Mouse (Mus musculus) lung, embryonic 16.5 days (tissue): ENCODE results near the gene Pak3. TPM values are rescaled to one million over a fixed set of nuclear protein-coding genes. Genes with fewer than 3 reads are reported as not detected.
"Not testable (repeated sequence)": the region's sequence is repeated elsewhere in the genome, so short reads cannot be mapped to it uniquely, and the experiment has no call there.

Source experiments
- ATAC-seq: fragments of 200-750 bp; cut with Nextera tagmentation; 2 replicates; pipeline ENCODE4 v1.8.0; 2017; ENCODE audit warnings: low read depth, mild to moderate bottlenecking, moderate library complexity
- H3K27ac ChIP-seq: fragments of 300-500 bp; sonication (generic); 2 replicates; pipeline ENCODE4 v1.5.1; 2014; ENCODE audit warnings: mild to moderate bottlenecking, control low read depth, low read length
- H3K27me3 ChIP-seq: fragments of 300-500 bp; sonication (generic); 2 replicates; pipeline ENCODE4 v1.6.1; 2014; ENCODE audit warnings: low read depth, low read length, mixed read lengths; ENCODE audit not compliant: control insufficient read depth, insufficient read depth
- H3K36me3 ChIP-seq: fragments of 300-500 bp; sonication (generic); 2 replicates; pipeline ENCODE4 v1.6.1; 2014; ENCODE audit warnings: low read length; ENCODE audit not compliant: control insufficient read depth, insufficient read depth
- H3K4me1 ChIP-seq: fragments of 300-500 bp; sonication (generic); replicated peaks from 2 replicates; pipeline ENCODE4 v1.6.1; 2014; ENCODE audit warnings: low read length, mixed read lengths; ENCODE audit not compliant: control insufficient read depth, insufficient read depth
- H3K4me2 ChIP-seq: fragments of 300-500 bp; sonication (generic); 2 replicates; pipeline ENCODE4 v1.6.1; 2014; ENCODE audit warnings: low read depth, low read length, control low read depth
- H3K4me3 ChIP-seq: fragments of 300-500 bp; sonication (generic); 2 replicates; pipeline ENCODE4 v1.5.1; 2014; ENCODE audit warnings: mild to moderate bottlenecking, low read length, control low read depth
- H3K9ac ChIP-seq: fragments of 300-500 bp; sonication (generic); 2 replicates; pipeline ENCODE4 v1.6.1; 2014; ENCODE audit warnings: low read length, control low read depth
- H3K9me3 ChIP-seq: fragments of 300-500 bp; sonication (generic); 2 replicates; pipeline ENCODE4 v1.6.1; 2016; ENCODE audit warnings: low read length; ENCODE audit not compliant: control insufficient read depth
- WGBS: fragments of 180-500 bp; shearing (Covaris S2); extraction: QIAGEN DNeasy Blood & Tissue Kit; methylation state at CpG from one replicate; pipeline ENCODE4 v1.1.7; 2014; 5-methylcytosine and 5-hydroxymethylcytosine counted together
- polyA plus RNA-seq: library from polyadenylated mRNA; unstranded; fragments of >200 nt; fragmentation: Nextera tagmentation; extraction: Ambion mirVana; gene quantifications from 2 replicates; pipeline ENCODE4 v1.2.1, GENCODE M21; 2015

Pak3 gene
- polyA plus RNA-seq: 7.1 and 8.3 TPM in 2 replicates

GRCm38 (mm10) chrX:143518168-143518901 is at the start of gene Pak3:
Pak3 (plus strand) TSS chrX:143518591.
- WGBS: 12% methylated on average over 23 of the region's 23 CpGs
- Histone ChIP-seq H3K27ac (no peak within 1 kb of the TSS), H3K9me3 (no peaks in the 10 kb centered on the region), H3K36me3 (no peaks in the 10 kb centered on the region), H3K4me2 (peak within 1 kb of the TSS; percentile 58), H3K27me3 (peaks cover 5% of the 10 kb centered on the region), H3K9ac (peak within 1 kb of the TSS; percentile 24; the same call in 1 of the 2 replicates), H3K4me3 (peak within 1 kb of the TSS; percentile 33), H3K4me1 (no peaks in the 10 kb centered on the region)
- ATAC-seq: no peak

GRCm38 (mm10) chrX:143482866-143483265 is 35.5 kb upstream of the Pak3 start:
- Histone ChIP-seq H3K27ac (no peak overlapping the region), H3K4me2 (no peak overlapping the region), H3K9me3 (no peaks in the 10 kb centered on the region), H3K36me3 (no peaks in the 10 kb centered on the region), H3K4me3 (no peak overlapping the region), H3K4me1 (no peaks in the 10 kb centered on the region), H3K27me3 (no peaks in the 10 kb centered on the region), H3K9ac (no peak overlapping the region)
- WGBS: 69% methylated on average over 3 of the region's 3 CpGs
- peak; percentile 100 for ATAC-seq

- H3K36me3 ChIP-seq: no peaks in the 10 kb centered on the region
Observed at GRCm38 (mm10) chrX:143501053-143501695, 17.2 kb upstream of the Pak3 start.

GRCm38 (mm10) chrX:143501776-143502365 is 16.5 kb upstream of the Pak3 start:
- Histone ChIP-seq H3K9me3 (no peaks in the 10 kb centered on the region), H3K36me3 (no peaks in the 10 kb centered on the region), H3K4me3 (no peak overlapping the region), H3K9ac (no peak overlapping the region), H3K4me2 (no peak overlapping the region), H3K4me1 (no peaks in the 10 kb centered on the region), H3K27ac (0 out of 2 replicates have a peak overlapping the region, but pooled peaks have one; percentile 6), H3K27me3 (no peaks in the 10 kb centered on the region; the same call in 1 of the 2 replicates)
- no peak for ATAC-seq
- WGBS: 61% methylated on average over 5 of the region's 5 CpGs

More at GRCm38 (mm10) chrX:143501053-143501695, 17.2 kb upstream of the Pak3 start:
- Histone ChIP-seq H3K9me3 (no peaks in the 10 kb centered on the region), H3K27me3 (no peaks in the 10 kb centered on the region; the same call in 1 of the 2 replicates), H3K4me2 (no peak overlapping the region), H3K4me1 (no peaks in the 10 kb centered on the region), H3K4me3 (no peak overlapping the region), H3K9ac (no peak overlapping the region), H3K27ac (no peak overlapping the region)
- no peak for ATAC-seq
- 33% methylated on average over 4 of the region's 4 CpGs for WGBS

- peak overlapping the region; percentile 58 for H3K4me2 ChIP-seq
- H3K9ac ChIP-seq: no peak overlapping the region; the same call in 1 of the 2 replicates
- peaks cover 7% of the 10 kb centered on the region for H3K27me3 ChIP-seq
- H3K36me3 ChIP-seq: no peaks in the 10 kb centered on the region
- ATAC-seq: peak; percentile 67; the same call in 1 of the 2 replicates
- no peak overlapping the region for H3K27ac ChIP-seq
- H3K4me1 ChIP-seq: no peaks in the 10 kb centered on the region
- H3K4me3 ChIP-seq: peak overlapping the region; percentile 33
- 18% methylated on average over 7 of the region's 7 CpGs for WGBS
- H3K9me3 ChIP-seq: no peaks in the 10 kb centered on the region
Observed at GRCm38 (mm10) chrX:143518917-143519316, 526 bp downstream of the Pak3 start.

- not testable (repeated sequence) for H3K4me1 ChIP-seq, H3K27ac ChIP-seq, ATAC-seq, H3K9ac ChIP-seq, H3K36me3 ChIP-seq, H3K4me3 ChIP-seq, H3K4me2 ChIP-seq, H3K27me3 ChIP-seq, H3K9me3 ChIP-seq
- 58% methylated on average over 5 of the region's 5 CpGs for WGBS
Observed at GRCm38 (mm10) chrX:143519454-143519853, 1.1 kb downstream of the Pak3 start.

GRCm38 (mm10) chrX:143520195-143520594 is 1.8 kb downstream of the Pak3 start:
- 65% methylated on average over 1 of the region's 1 CpGs for WGBS
- peaks cover 7% of the 10 kb centered on the region; the same call in 1 of the 2 replicates for H3K27me3 ChIP-seq
- H3K27ac ChIP-seq: no peak overlapping the region
- no peak overlapping the region for H3K4me3 ChIP-seq
- H3K9me3 ChIP-seq: no peaks in the 10 kb centered on the region
- H3K4me2 ChIP-seq: no peak overlapping the region
- no peak for ATAC-seq
- H3K4me1 ChIP-seq: no peaks in the 10 kb centered on the region
- H3K9ac ChIP-seq: no peak overlapping the region
- H3K36me3 ChIP-seq: no peaks in the 10 kb centered on the region

GRCm38 (mm10) chrX:143532331-143532730 is 13.9 kb downstream of the Pak3 start:
- no peaks in the 10 kb centered on the region for H3K36me3 ChIP-seq
- H3K27me3 ChIP-seq: no peaks in the 10 kb centered on the region
- no peak overlapping the region for H3K27ac ChIP-seq
- H3K4me1 ChIP-seq: no peaks in the 10 kb centered on the region
- no peak overlapping the region for H3K4me3 ChIP-seq
- WGBS: 73% methylated on average over 3 of the region's 3 CpGs
- no peak overlapping the region for H3K9ac ChIP-seq
- H3K9me3 ChIP-seq: no peaks in the 10 kb centered on the region
- ATAC-seq: no peak
- H3K4me2 ChIP-seq: no peak overlapping the region

GRCm38 (mm10) chrX:143533574-143533973 is 15.2 kb downstream of the Pak3 start:
- no peaks in the 10 kb centered on the region for H3K36me3 ChIP-seq
- WGBS: 83% methylated on average over 3 of the region's 3 CpGs
- H3K9me3 ChIP-seq: no peaks in the 10 kb centered on the region
- H3K9ac ChIP-seq: no peak overlapping the region
- H3K4me3 ChIP-seq: no peak overlapping the region
- no peak overlapping the region for H3K4me2 ChIP-seq
- no peak for ATAC-seq
- no peaks in the 10 kb centered on the region for H3K27me3 ChIP-seq
- no peak overlapping the region for H3K27ac ChIP-seq
- H3K4me1 ChIP-seq: no peaks in the 10 kb centered on the region
